Mouse (Mus musculus) spleen, postnatal 4 days (tissue): ENCODE measurements at regions not wholly inside any gene's neighbourhood (a gene's known extent, or its start where the extent isn't known, plus 50 kb on each side); places are given as distances from the start of the nearest gene placed in this dataset.

Experiments used
- DNase-seq, 2 experiments: peaks; one replicate each; pipeline ENCODE4 v3.0.0; 2022; ENCODE audit warnings: low spot score in 2 of 2

DNA sequence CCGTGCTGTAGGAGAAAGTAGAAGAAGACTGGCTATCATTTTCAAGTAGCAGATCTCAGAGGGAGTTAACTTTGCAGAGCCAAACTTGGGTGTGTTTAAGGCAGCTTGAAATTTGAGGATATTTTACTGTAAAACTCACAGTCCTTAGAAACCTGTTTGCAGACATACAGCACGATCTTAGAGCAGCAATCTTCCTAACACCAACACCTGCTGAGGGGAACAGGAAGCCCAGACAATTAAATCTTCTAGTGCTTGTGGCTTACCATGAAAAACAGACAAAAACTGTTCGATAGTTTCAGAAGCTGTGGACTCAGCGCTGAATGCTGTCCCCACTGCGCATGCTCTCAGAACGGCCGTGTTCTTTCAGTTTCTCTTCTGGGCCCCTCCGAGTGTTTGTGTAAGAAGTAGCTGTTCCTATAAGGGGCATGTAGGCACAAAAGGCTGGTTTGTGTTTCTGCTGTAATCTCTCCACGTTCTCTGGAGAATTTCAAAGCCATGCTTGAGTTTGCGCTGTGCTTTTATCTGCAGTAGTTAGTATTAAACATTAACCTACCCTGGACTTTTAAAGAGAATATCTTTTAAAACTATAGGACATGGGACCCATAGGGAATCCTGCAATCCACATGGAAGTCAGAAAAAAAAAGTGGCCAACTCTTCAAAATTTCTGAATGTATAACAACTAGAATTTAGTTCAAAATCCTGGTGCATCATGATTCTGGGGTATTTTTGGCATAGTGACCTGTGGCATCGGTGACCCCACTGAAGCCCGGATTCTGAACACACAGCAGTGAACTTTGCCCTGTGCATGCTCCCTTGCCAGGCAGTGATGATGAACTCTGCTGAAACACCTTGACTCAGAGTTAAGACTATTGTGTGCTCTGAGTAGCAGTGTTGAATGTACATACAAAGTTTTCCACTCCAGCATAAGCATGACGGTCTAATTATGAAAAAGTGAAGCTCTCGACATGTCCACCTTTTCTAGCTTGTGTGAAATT is 584.4 kb downstream of the Etnk1 start:
- DNase-seq, result peak; percentile 55 to 73

GRCm38 (mm10) chr6:143757462-143757861 is 590.4 kb downstream of the Etnk1 start:
- no peak for DNase-seq

DNA sequence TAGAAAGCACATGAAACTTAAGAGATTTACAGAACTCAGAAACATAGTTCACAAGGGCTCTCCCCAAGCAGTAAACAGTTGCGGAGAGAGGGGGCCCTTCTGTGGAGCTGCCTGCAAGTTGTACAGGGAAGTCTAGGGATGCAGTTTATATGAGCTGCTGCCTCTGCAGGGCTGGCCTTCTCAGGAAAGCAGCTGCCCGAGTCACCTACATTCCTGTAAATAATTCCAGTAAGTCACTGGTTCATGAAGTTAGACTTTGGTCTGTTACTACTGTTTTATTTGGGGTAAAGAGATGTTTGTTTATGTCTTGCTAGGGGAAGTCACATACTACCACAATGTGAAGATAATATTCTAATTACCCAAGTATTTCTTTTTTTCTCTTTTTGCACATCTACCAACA is 601.1 kb downstream of the Etnk1 start:
- no peak for DNase-seq
